Mouse (Mus musculus): ENCODE results near the gene Syne2.

GRCm38 (mm10) chr12:75886946-75887345, 69.0 kb downstream of the Syne2 start:
- TF ChIP-seq EP300 (IDR thresholded peaks at IDR 0.05; ENCODE audit: insufficient read depth, low read depth, low read length): no peak
- TF ChIP-seq CTCF (IDR thresholded peaks at IDR 0.05): no peak
- no peak for TF ChIP-seq POLR2A (IDR thresholded peaks at IDR 0.05; ENCODE audit: insufficient read depth, low read depth, low read length)

Measured in heart, adult 2 months (tissue).